Mouse (Mus musculus) embryonic facial prominence, embryonic 10.5 days (tissue): ENCODE data around the gene Avpr2. TPM values are rescaled to one million over a fixed set of nuclear protein-coding genes. Genes with fewer than 3 reads are reported as not detected.
A peak's percentile ranks its signal among the peaks of the same experiment; 100 is the strongest.

Experiments used
- DNase-seq: peaks from one replicate; pipeline ENCODE4 v3.0.0-alpha.2; 2017; ENCODE audit warnings: low spot score
- H3K27ac ChIP-seq: fragments of 300-500 bp; sonication (generic); replicated peaks from 2 replicates; pipeline ENCODE4 v1.5.1; 2016; ENCODE audit warnings: mild to moderate bottlenecking
- H3K27me3 ChIP-seq: fragments of 300-500 bp; sonication (generic); replicated peaks from 2 replicates; pipeline ENCODE4 v1.6.1; 2016; ENCODE audit warnings: low read depth, mild to moderate bottlenecking; ENCODE audit not compliant: poor library complexity, severe bottlenecking
- H3K36me3 ChIP-seq: fragments of 300-500 bp; sonication (generic); replicated peaks from 2 replicates; pipeline ENCODE4 v1.6.1; 2016; ENCODE audit warnings: mild to moderate bottlenecking, moderate library complexity
- H3K4me1 ChIP-seq: fragments of 300-500 bp; sonication (generic); 2 replicates; pipeline ENCODE4 v1.6.1; 2016
- H3K4me3 ChIP-seq: fragments of 300-500 bp; sonication (generic); 2 replicates; pipeline ENCODE4 v1.5.1; 2016; ENCODE audit warnings: mild to moderate bottlenecking, moderate library complexity
- H3K9me3 ChIP-seq: fragments of 300-500 bp; sonication (generic); 2 replicates; pipeline ENCODE4 v1.6.1; 2016; ENCODE audit warnings: mild to moderate bottlenecking
- WGBS: fragments of 180-500 bp; shearing (Covaris S2); methylation state at CpG from one replicate; pipeline ENCODE4 v1.1.7; 2016; 5-methylcytosine and 5-hydroxymethylcytosine counted together
- polyA plus RNA-seq: library from polyadenylated mRNA; unstranded; fragments of >200 nt; fragmentation: Nextera tagmentation; extraction: Ambion mirVana; gene quantifications from 2 replicates; pipeline ENCODE4 v1.2.1, GENCODE M21; 2016

Gene Avpr2
- polyA plus RNA-seq, 1 experiment from 2014 or later = 0.07 TPM

GRCm38 (mm10) chrX:73921285-73921822 is 29.5 kb downstream of the Avpr2 start:
- peak overlapping the region; percentile 87 for H3K27ac ChIP-seq
- no peaks in the 10 kb centered on the region for H3K9me3 ChIP-seq
- H3K4me3 ChIP-seq = peak overlapping the region; percentile 68
- 17% methylated on average over 34 of the region's 34 CpGs for WGBS
- peaks cover 38% of the 10 kb centered on the region for H3K36me3 ChIP-seq
- no peak for DNase-seq
- H3K27me3 ChIP-seq = no peaks in the 10 kb centered on the region; the same call in 1 of the 2 replicates
- peaks cover 6% of the 10 kb centered on the region; the same call in 1 of the 2 replicates for H3K4me1 ChIP-seq

- Histone ChIP-seq H3K4me3 (peak within 1 kb of the TSS; percentile 68), H3K27ac (peak within 1 kb of the TSS; percentile 87), H3K4me1 (peaks cover 6% of the 10 kb centered on the region; the same call in 1 of the 2 replicates), H3K9me3 (no peaks in the 10 kb centered on the region), H3K36me3 (peaks cover 32% of the 10 kb centered on the region), H3K27me3 (no peaks in the 10 kb centered on the region; the same call in 1 of the 2 replicates)
- DNase-seq = peak; percentile 88
- WGBS = 20% methylated on average over 43 of the region's 43 CpGs
These were observed 30.1 kb downstream of the Avpr2 start, which contains the start of the genes Arhgap4 and Naa10 for GRCm38 (mm10) chrX:73921823-73922549. Arhgap4 (minus strand) TSS chrX:73921870. Naa10 (minus strand) TSS chrX:73921944.

- Histone ChIP-seq H3K4me1 (peaks cover 6% of the 10 kb centered on the region; the same call in 1 of the 2 replicates), H3K9me3 (no peaks in the 10 kb centered on the region), H3K27ac (peak overlapping the region; percentile 87), H3K27me3 (no peaks in the 10 kb centered on the region; the same call in 1 of the 2 replicates), H3K36me3 (peaks cover 26% of the 10 kb centered on the region), H3K4me3 (peak overlapping the region; percentile 68)
- WGBS = 77% methylated on average over 8 of the region's 8 CpGs
- DNase-seq = no peak
These were observed 30.6 kb downstream of the Avpr2 start for GRCm38 (mm10) chrX:73922550-73922882.

- Histone ChIP-seq H3K27me3 (0 out of 2 replicates have a peak, but pooled peaks cover 4% of the 10 kb centered on the region), H3K9me3 (no peaks in the 10 kb centered on the region), H3K27ac (no peak within 1 kb of the TSS), H3K4me1 (0 out of 2 replicates have a peak, but pooled peaks cover 4% of the 10 kb centered on the region), H3K4me3 (peak within 1 kb of the TSS; percentile 43), H3K36me3 (no peaks in the 10 kb centered on the region)
- DNase-seq = peak; percentile 69
- 41% methylated on average over 17 of the region's 17 CpGs for WGBS
These were observed 38.6 kb downstream of the Avpr2 start, which contains the start of gene Renbp for GRCm38 (mm10) chrX:73930402-73931062. Renbp (minus strand) TSS chrX:73930850.

GRCm38 (mm10) chrX:73931871-73932270 is 40.0 kb downstream of the Avpr2 start:
- WGBS = 82% methylated on average over 2 of the region's 2 CpGs
- Histone ChIP-seq H3K4me1 (0 out of 2 replicates have a peak, but pooled peaks cover 4% of the 10 kb centered on the region), H3K27ac (no peak overlapping the region), H3K36me3 (no peaks in the 10 kb centered on the region), H3K27me3 (0 out of 2 replicates have a peak, but pooled peaks cover 4% of the 10 kb centered on the region), H3K4me3 (no peak overlapping the region), H3K9me3 (no peaks in the 10 kb centered on the region)
- no peak for DNase-seq

GRCm38 (mm10) chrX:73941860-73942259 is 50.0 kb downstream of the Avpr2 start:
- Histone ChIP-seq H3K27me3 (0 out of 2 replicates have a peak, but pooled peaks cover 6% of the 10 kb centered on the region), H3K9me3 (no peaks in the 10 kb centered on the region), H3K36me3 (peaks cover 66% of the 10 kb centered on the region), H3K4me1 (no peaks in the 10 kb centered on the region), H3K4me3 (no peak overlapping the region), H3K27ac (no peak overlapping the region)
- DNase-seq = no peak
- WGBS = 95% methylated on average over 2 of the region's 2 CpGs

- H3K9me3 ChIP-seq = no peaks in the 10 kb centered on the region
- H3K27ac ChIP-seq = no peak overlapping the region
- 0 out of 2 replicates have a peak, but pooled peaks cover 6% of the 10 kb centered on the region for H3K27me3 ChIP-seq
- 78% methylated on average over 2 of the region's 2 CpGs for WGBS
- H3K36me3 ChIP-seq = peaks cover 70% of the 10 kb centered on the region
- no peak for DNase-seq
- no peak overlapping the region for H3K4me3 ChIP-seq
- H3K4me1 ChIP-seq = no peaks in the 10 kb centered on the region
These were observed 50.4 kb downstream of the Avpr2 start for GRCm38 (mm10) chrX:73942294-73942693.

Other genes starting within 250 kb of the Avpr2 start
- gene Pnck, start 232.0 kb upstream of the Avpr2 start, polyA plus RNA-seq = 6.6 and 7.4 TPM in 2 replicates
- gene Slc6a8, start 219.0 kb upstream of the Avpr2 start, polyA plus RNA-seq = 4.7 and 5.6 TPM in 2 replicates
- 152 and 153 TPM in 2 replicates for gene Bcap31, start 175.9 kb upstream of the Avpr2 start, polyA plus RNA-seq
- gene Abcd1, start 175.5 kb upstream of the Avpr2 start, polyA plus RNA-seq = 8.1 and 10.4 TPM in 2 replicates
- 0.08 and 0.14 TPM in 2 replicates for gene Plxnb3, start 135.0 kb upstream of the Avpr2 start, polyA plus RNA-seq
- gene Srpk3, start 117.7 kb upstream of the Avpr2 start, polyA plus RNA-seq = 1.00 and 2.0 TPM in 2 replicates
- gene Idh3g, start 105.2 kb upstream of the Avpr2 start, polyA plus RNA-seq = 175 and 176 TPM in 2 replicates
- 101 and 107 TPM in 2 replicates for gene Ssr4, start 105.1 kb upstream of the Avpr2 start, polyA plus RNA-seq
- 0.65 and 0.79 TPM in 2 replicates for gene Pdzd4, start 67.1 kb upstream of the Avpr2 start, polyA plus RNA-seq
- 8.0 and 8.2 TPM in 2 replicates for gene L1cam, start 4.0 kb downstream of the Avpr2 start, polyA plus RNA-seq
- 2.1 and 2.6 TPM in 2 replicates for gene Arhgap4, start 29.8 kb downstream of the Avpr2 start, polyA plus RNA-seq
- gene Naa10, start 29.8 kb downstream of the Avpr2 start, polyA plus RNA-seq = 169 and 181 TPM in 2 replicates
- gene Renbp, start 38.7 kb downstream of the Avpr2 start, polyA plus RNA-seq = 22.4 and 23.3 TPM in 2 replicates
- gene Hcfc1, start 74.3 kb downstream of the Avpr2 start, polyA plus RNA-seq = 79.9 and 84.5 TPM in 2 replicates
- 54.0 and 62.2 TPM in 2 replicates for gene Irak1, start 131.8 kb downstream of the Avpr2 start, polyA plus RNA-seq
- gene Opn1mw, start 235.4 kb downstream of the Avpr2 start, polyA plus RNA-seq = not detected in 2 replicates
- 12.4 and 15.7 TPM in 2 replicates for gene Mecp2, start 243.3 kb downstream of the Avpr2 start, polyA plus RNA-seq